Mouse (Mus musculus) ES-Bruce4 (cell line): ENCODE measurements around the gene Jph3. TPM values are rescaled to one million over a fixed set of nuclear protein-coding genes. Genes with fewer than 3 reads are reported as not detected.

Source experiments
- H3K27ac ChIP-seq: 2 replicates; pipeline ENCODE4 v1.5.1; 2012; ENCODE audit warnings: low read length, inconsistent platforms; ENCODE audit not compliant: insufficient read depth
- H3K27me3 ChIP-seq: 2 replicates; pipeline ENCODE4 v1.6.1; 2012; ENCODE audit warnings: mild to moderate bottlenecking, low read length, inconsistent platforms; ENCODE audit not compliant: control insufficient read depth, poor library complexity, insufficient read depth, severe bottlenecking
- H3K36me3 ChIP-seq: 2 replicates; pipeline ENCODE4 v1.6.1; 2012; ENCODE audit warnings: inconsistent platforms, mild to moderate bottlenecking, low read length, moderate library complexity; ENCODE audit not compliant: control insufficient read depth, poor library complexity, insufficient read depth, severe bottlenecking
- H3K4me1 ChIP-seq: one replicate; pipeline ENCODE4 v1.8.1; 2011; ENCODE audit warnings: low read length; ENCODE audit not compliant: control insufficient read depth, insufficient read depth
- H3K4me3 ChIP-seq: 2 replicates; pipeline ENCODE4 v1.5.1; 2011; ENCODE audit warnings: low read depth, mild to moderate bottlenecking, low read length
- H3K9ac ChIP-seq: 2 replicates; pipeline ENCODE4 v1.6.1; 2012; ENCODE audit warnings: low read depth, mild to moderate bottlenecking, inconsistent platforms; ENCODE audit not compliant: poor library complexity, severe bottlenecking
- H3K9me3 ChIP-seq: replicated peaks from 2 replicates; pipeline ENCODE4 v1.6.1; 2012; ENCODE audit warnings: mild to moderate bottlenecking, low read length, inconsistent platforms; ENCODE audit not compliant: control insufficient read depth, poor library complexity, insufficient read depth, severe bottlenecking
- CTCF ChIP-seq: IDR thresholded peaks from one replicate; pipeline ENCODE4 v1.8.1; 2011; ENCODE audit warnings: low read depth, low read length
- EP300 ChIP-seq: IDR thresholded peaks from 2 replicates; pipeline ENCODE4 v1.6.1; 2011; ENCODE audit warnings: low read depth, low read length; ENCODE audit not compliant: insufficient read depth
- POLR2A ChIP-seq: IDR thresholded peaks from one replicate; pipeline ENCODE4 v1.8.1; 2011; ENCODE audit warnings: low read length; ENCODE audit not compliant: insufficient read depth
- polyA plus RNA-seq: library from polyadenylated mRNA; stranded (reverse); fragments of >200 nt; gene quantifications from 2 replicates; pipeline ENCODE4 v1.2.4, GENCODE M21; 2011; ENCODE audit warnings: low read depth; ENCODE audit not compliant: missing spikeins, insufficient read depth, insufficient read length

Jph3 gene
- polyA plus RNA-seq, 1 experiment, result 1.8 TPM

GRCm38 (mm10) chr8:121795461-121795860 is 66.0 kb downstream of the Jph3 start:
- no peak overlapping the region for H3K4me3 ChIP-seq
- no peaks in the 10 kb centered on the region for H3K9me3 ChIP-seq
- no peak overlapping the region for H3K27ac ChIP-seq
- peaks cover 30% of the 10 kb centered on the region for H3K36me3 ChIP-seq
- no peaks in the 10 kb centered on the region for H3K4me1 ChIP-seq
- H3K27me3 ChIP-seq, result no peaks in the 10 kb centered on the region
- H3K9ac ChIP-seq, result no peak overlapping the region
- no peak for TF ChIP-seq POLR2A
- TF ChIP-seq CTCF, result no peak
- no peak for TF ChIP-seq EP300

DNA sequence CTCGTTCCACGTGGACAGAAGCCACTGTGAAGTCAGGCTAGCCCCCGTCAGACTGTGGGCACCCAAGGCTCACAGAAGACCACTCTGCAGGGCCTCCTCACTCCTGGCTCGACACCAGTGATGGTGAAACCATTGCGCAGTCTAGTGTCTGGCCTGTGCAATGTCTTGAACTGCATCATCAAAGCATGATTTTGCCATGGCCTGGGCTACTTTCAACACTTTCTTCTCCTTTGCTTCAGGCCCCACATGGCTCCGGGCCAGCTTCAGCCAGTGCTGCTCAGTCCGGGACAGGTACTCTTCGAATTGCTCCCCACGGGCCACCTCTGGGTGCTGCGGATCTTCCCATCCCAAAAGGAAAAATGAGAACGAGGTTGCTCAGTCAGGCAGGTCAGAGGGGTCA is 67.0 kb downstream of the Jph3 start:
- TF ChIP-seq EP300 (no peak), CTCF (no peak), POLR2A (no peak)
- Histone ChIP-seq H3K9ac (no peak overlapping the region), H3K9me3 (no peaks in the 10 kb centered on the region), H3K4me1 (no peaks in the 10 kb centered on the region), H3K27ac (no peak overlapping the region), H3K27me3 (no peaks in the 10 kb centered on the region), H3K4me3 (no peak overlapping the region), H3K36me3 (peaks cover 31% of the 10 kb centered on the region)

DNA sequence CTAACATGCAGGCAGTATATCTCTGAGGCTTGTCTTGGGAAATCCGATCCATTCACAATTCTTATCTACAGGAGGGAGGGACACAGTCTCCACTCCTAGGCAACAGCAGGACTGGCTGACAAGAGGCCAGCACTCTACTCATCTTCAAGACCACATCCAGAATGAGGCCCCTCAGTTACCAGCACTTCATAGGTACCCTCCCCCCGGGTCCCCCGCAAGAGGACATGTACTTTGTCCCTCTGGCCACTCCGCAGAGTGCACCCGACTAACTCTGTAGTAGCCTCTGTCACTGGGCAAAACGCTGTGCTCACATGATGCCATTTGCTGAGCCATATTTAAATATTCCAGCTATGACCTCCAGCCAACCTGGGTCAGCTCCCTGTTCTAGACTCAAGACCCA is 69.0 kb downstream of the Jph3 start:
- TF ChIP-seq CTCF, result no peak

GRCm38 (mm10) chr8:121804829-121805228 is 75.4 kb downstream of the Jph3 start:
- no peak overlapping the region for H3K27ac ChIP-seq
- H3K9ac ChIP-seq, result no peak overlapping the region
- no peak overlapping the region for H3K4me3 ChIP-seq
- peaks cover 45% of the 10 kb centered on the region for H3K36me3 ChIP-seq
- no peaks in the 10 kb centered on the region for H3K9me3 ChIP-seq
- no peaks in the 10 kb centered on the region for H3K4me1 ChIP-seq
- no peaks in the 10 kb centered on the region for H3K27me3 ChIP-seq
- no peak for TF ChIP-seq EP300
- TF ChIP-seq CTCF, result no peak
- TF ChIP-seq POLR2A, result no peak

More for the DNA sequence above, 69.0 kb downstream of the Jph3 start:
- H3K4me3 ChIP-seq, result no peak overlapping the region
- H3K9ac ChIP-seq, result no peak overlapping the region
- no peak overlapping the region for H3K27ac ChIP-seq
- H3K9me3 ChIP-seq, result no peaks in the 10 kb centered on the region
- H3K36me3 ChIP-seq, result peaks cover 38% of the 10 kb centered on the region
- H3K4me1 ChIP-seq, result no peaks in the 10 kb centered on the region
- H3K27me3 ChIP-seq, result no peaks in the 10 kb centered on the region

DNA sequence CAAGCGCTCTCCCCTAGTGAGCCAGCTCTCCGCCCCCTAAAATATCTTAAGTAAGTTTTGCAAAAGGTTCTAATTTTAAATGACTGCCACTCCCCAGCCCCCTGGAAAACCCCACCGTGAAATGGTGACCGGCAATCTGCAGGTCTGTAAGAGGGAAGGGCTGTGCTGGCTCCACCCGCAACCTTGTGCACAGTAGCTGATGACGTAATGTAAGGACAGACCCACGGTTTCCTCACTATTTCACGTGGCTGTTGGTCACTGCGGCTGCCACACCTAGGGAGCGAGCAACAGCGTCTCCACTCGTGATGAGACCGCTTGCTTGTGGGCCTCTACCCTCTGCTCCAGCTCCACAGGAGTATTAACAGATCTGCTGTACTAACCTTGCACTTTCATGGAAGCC is 76.7 kb downstream of the Jph3 start:
- TF ChIP-seq POLR2A (no peak), CTCF (no peak), EP300 (no peak)
- peaks cover 42% of the 10 kb centered on the region for H3K36me3 ChIP-seq
- no peaks in the 10 kb centered on the region for H3K9me3 ChIP-seq
- no peak overlapping the region for H3K4me3 ChIP-seq
- H3K27ac ChIP-seq, result no peak overlapping the region
- no peaks in the 10 kb centered on the region for H3K4me1 ChIP-seq
- H3K27me3 ChIP-seq, result no peaks in the 10 kb centered on the region
- no peak overlapping the region for H3K9ac ChIP-seq

DNA sequence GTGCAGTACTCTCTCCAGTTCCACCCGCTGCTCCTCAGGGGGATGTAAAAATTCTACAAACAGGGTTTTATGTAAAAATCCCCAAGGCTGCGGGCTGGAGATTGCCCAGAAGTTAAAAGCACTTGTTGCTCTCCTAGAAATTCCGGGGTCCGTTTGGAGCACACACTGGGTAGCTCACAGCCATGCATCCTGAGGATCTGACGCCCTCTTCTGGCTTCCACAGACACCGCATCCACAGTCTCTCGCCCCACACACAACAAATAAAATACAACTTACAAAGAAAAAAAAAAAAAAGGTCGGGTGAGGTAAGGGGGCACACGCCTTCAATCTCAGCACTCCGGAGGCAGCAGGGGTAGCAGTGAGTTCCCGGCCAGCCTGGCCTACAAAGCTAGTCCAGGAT is 78.6 kb downstream of the Jph3 start:
- no peak overlapping the region for H3K9ac ChIP-seq

More for the DNA sequence above, 78.6 kb downstream of the Jph3 start:
- Histone ChIP-seq H3K27me3 (no peaks in the 10 kb centered on the region), H3K4me3 (no peak overlapping the region), H3K4me1 (no peaks in the 10 kb centered on the region), H3K36me3 (peaks cover 43% of the 10 kb centered on the region), H3K27ac (no peak overlapping the region), H3K9me3 (no peaks in the 10 kb centered on the region)
- no peak for TF ChIP-seq EP300
- TF ChIP-seq POLR2A, result no peak
- peak; percentile 64 for TF ChIP-seq CTCF
